Mouse (Mus musculus) kidney, adult 2 months (tissue): ENCODE results near the gene P2ry6.

Source experiments
- CTCF ChIP-seq: fragments of 200-500 bp; conservative IDR thresholded peaks from 2 replicates; pipeline ENCODE4 v1.5.1; 2011; ENCODE audit warnings: low read depth, mild to moderate bottlenecking, control low read depth, low read length, moderate library complexity, mixed read lengths; ENCODE audit not compliant: insufficient read depth, insufficient read length
- POLR2A ChIP-seq: fragments of 200-500 bp; IDR thresholded peaks from one replicate; pipeline ENCODE4 v1.6.1; 2011; ENCODE audit warnings: low read depth, low read length, control low read depth

GRCm38 (mm10) chr7:100997215-100997614 is 22.8 kb upstream of the P2ry6 start:
- TF ChIP-seq CTCF (no peak), POLR2A (no peak)
